Mouse (Mus musculus) embryonic fibroblast, embryonic 13.5 days (primary cell): ENCODE data around the gene Siglech.
A peak's percentile ranks its signal among the peaks of the same experiment; 100 is the strongest.

ENCODE experiments used
- CTCF ChIP-seq: IDR thresholded peaks from 2 replicates; pipeline ENCODE4 v1.5.1; 2011; ENCODE audit warnings: mild to moderate bottlenecking, control low read depth, low read length, moderate library complexity, borderline replicate concordance; ENCODE audit not compliant: insufficient read depth
- POLR2A ChIP-seq: IDR thresholded peaks from 2 replicates; pipeline ENCODE4 v1.6.1; 2011; ENCODE audit warnings: low read depth, mild to moderate bottlenecking, control low read depth, low read length, moderate library complexity

GRCm38 (mm10) chr7:55737125-55737912, 30.7 kb upstream of the Siglech start:
- TF ChIP-seq CTCF (peak; percentile 61; the same call in 1 of the 2 replicates), POLR2A (no peak)
